Mouse (Mus musculus) stomach, embryonic 14.5 days (tissue): ENCODE measurements at regions not wholly inside any gene's neighbourhood (a gene's known extent, or its start where the extent isn't known, plus 50 kb on each side); places are given as distances from the start of the nearest gene placed in this dataset.

Experiments
- ATAC-seq: fragments of 200-750 bp; cut with Nextera tagmentation; 2 replicates; pipeline ENCODE4 v1.8.0; 2017; ENCODE audit warnings: low read depth, moderate TSS enrichment; ENCODE audit not compliant: insufficient number of reproducible peaks, insufficient read depth, low FRiP score
- H3K27ac ChIP-seq: fragments of 300-500 bp; sonication (generic); 2 replicates; pipeline ENCODE4 v1.5.1; 2014; ENCODE audit warnings: mild to moderate bottlenecking, low read length, moderate library complexity, mixed read lengths
- H3K27me3 ChIP-seq: fragments of 300-500 bp; sonication (generic); 2 replicates; pipeline ENCODE4 v1.6.1; 2014; ENCODE audit warnings: low read length, control low read depth, mixed read lengths; ENCODE audit not compliant: control insufficient read depth, insufficient read depth
- H3K36me3 ChIP-seq: fragments of 300-500 bp; sonication (generic); 2 replicates; pipeline ENCODE4 v1.6.1; 2014; ENCODE audit warnings: mild to moderate bottlenecking, control low read depth, low read length, moderate library complexity, mixed read lengths; ENCODE audit not compliant: control insufficient read depth, insufficient read depth
- H3K4me1 ChIP-seq: fragments of 300-500 bp; sonication (generic); 2 replicates; pipeline ENCODE4 v1.6.1; 2014; ENCODE audit warnings: low read length, control low read depth, mixed read lengths; ENCODE audit not compliant: control insufficient read depth, insufficient read depth
- H3K4me2 ChIP-seq: fragments of 300-500 bp; sonication (generic); replicated peaks from 2 replicates; pipeline ENCODE4 v1.6.1; 2014; ENCODE audit warnings: low read depth, low read length, control low read depth
- H3K4me3 ChIP-seq: fragments of 300-500 bp; sonication (generic); 2 replicates; pipeline ENCODE4 v1.5.1; 2014; ENCODE audit warnings: low read depth, low read length, control low read depth
- H3K9ac ChIP-seq: fragments of 300-500 bp; sonication (generic); replicated peaks from 2 replicates; pipeline ENCODE4 v1.6.1; 2014; ENCODE audit warnings: low read depth, mild to moderate bottlenecking, control low read depth, low read length, moderate library complexity, mixed read lengths
- H3K9me3 ChIP-seq: fragments of 300-500 bp; sonication (generic); 2 replicates; pipeline ENCODE4 v1.6.1; 2016; ENCODE audit warnings: low read depth, low read length, control low read depth; ENCODE audit not compliant: control insufficient read depth
- WGBS: fragments of 180-500 bp; shearing (Covaris S2); extraction: QIAGEN DNeasy Blood & Tissue Kit; methylation state at CpG from one replicate; pipeline ENCODE4 v1.1.7; 2014; 5-methylcytosine and 5-hydroxymethylcytosine counted together

DNA sequence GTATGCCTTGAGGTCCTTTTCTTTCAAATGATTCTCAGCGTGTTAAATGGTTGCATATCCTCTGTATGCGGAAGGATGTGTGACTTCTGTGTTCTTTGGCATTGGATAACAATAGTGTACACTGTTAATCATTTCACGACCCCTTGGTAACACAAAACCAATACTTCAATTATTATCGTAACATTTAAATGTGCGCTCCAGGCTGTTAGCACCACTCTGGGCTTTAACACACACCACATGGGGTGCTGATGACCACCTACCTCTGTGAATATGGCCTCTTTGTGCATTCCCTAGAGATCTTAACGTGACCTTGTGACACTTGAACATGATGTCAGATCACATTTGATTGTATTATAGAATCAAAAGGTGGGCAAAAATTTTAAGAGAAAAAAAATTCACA lies 80.2 kb upstream of the Csnka2ip start:
- 90% methylated on average over 6 of the region's 6 CpGs for WGBS
- Histone ChIP-seq H3K9ac (no peak overlapping the region), H3K27ac (no peak overlapping the region), H3K4me3 (no peak overlapping the region), H3K4me2 (no peak overlapping the region), H3K4me1 (no peaks in the 10 kb centered on the region), H3K27me3 (no peaks in the 10 kb centered on the region), H3K9me3 (no peaks in the 10 kb centered on the region), H3K36me3 (no peaks in the 10 kb centered on the region)
- ATAC-seq = no peak

GRCm38 (mm10) chr16:64681902-64682301 lies 79.7 kb upstream of the Csnka2ip start:
- Histone ChIP-seq H3K9me3 (no peaks in the 10 kb centered on the region), H3K4me1 (no peaks in the 10 kb centered on the region), H3K27ac (no peak overlapping the region), H3K4me3 (no peak overlapping the region), H3K36me3 (no peaks in the 10 kb centered on the region), H3K9ac (no peak overlapping the region), H3K4me2 (no peak overlapping the region), H3K27me3 (no peaks in the 10 kb centered on the region)
- 86% methylated on average over 6 of the region's 6 CpGs for WGBS
- ATAC-seq = no peak

GRCm38 (mm10) chr16:64680843-64681242 lies 78.6 kb upstream of the Csnka2ip start:
- WGBS = 87% methylated on average over 4 of the region's 4 CpGs
- Histone ChIP-seq H3K36me3 (no peaks in the 10 kb centered on the region), H3K4me3 (no peak overlapping the region), H3K9ac (no peak overlapping the region), H3K4me2 (no peak overlapping the region), H3K9me3 (no peaks in the 10 kb centered on the region), H3K4me1 (no peaks in the 10 kb centered on the region; the same call in 1 of the 2 replicates), H3K27ac (no peak overlapping the region), H3K27me3 (no peaks in the 10 kb centered on the region)
- no peak for ATAC-seq

- Histone ChIP-seq H3K36me3 (no peaks in the 10 kb centered on the region), H3K27ac (no peak overlapping the region), H3K4me2 (no peak overlapping the region), H3K9ac (no peak overlapping the region), H3K27me3 (no peaks in the 10 kb centered on the region), H3K4me3 (no peak overlapping the region), H3K9me3 (no peaks in the 10 kb centered on the region), H3K4me1 (no peaks in the 10 kb centered on the region; the same call in 1 of the 2 replicates)
- peak; percentile 58; the same call in 1 of the 2 replicates for ATAC-seq
- 36% methylated on average over 8 of the region's 8 CpGs for WGBS
Observed at GRCm38 (mm10) chr16:64677352-64677751, 75.1 kb upstream of the Csnka2ip start.

GRCm38 (mm10) chr16:64676865-64677264 lies 74.7 kb upstream of the Csnka2ip start:
- H3K27ac ChIP-seq = peak overlapping the region; percentile 49; the same call in 1 of the 2 replicates

DNA sequence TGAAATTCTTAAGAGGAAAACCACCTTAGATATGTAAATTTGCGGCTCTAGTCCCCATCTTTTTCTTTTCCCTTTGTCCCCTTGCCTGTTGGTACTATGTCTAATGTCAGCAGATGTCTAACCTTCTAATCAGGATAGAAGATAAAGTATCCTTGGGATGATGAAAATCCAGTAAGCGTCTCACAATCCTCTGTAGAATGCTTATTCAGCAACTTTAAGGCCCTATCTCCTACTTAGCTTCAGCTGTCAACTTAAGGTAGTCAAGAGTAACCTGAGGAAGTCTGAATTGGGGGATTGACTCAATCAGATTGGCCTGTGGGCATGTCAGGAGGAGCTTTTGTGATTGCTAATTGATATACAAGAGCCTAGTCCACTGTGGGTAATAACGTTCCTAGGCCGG lies 64.7 kb upstream of the Csnka2ip start:
- no peaks in the 10 kb centered on the region for H3K9me3 ChIP-seq
- 97% methylated on average over 4 of the region's 4 CpGs for WGBS
- H3K27me3 ChIP-seq = no peaks in the 10 kb centered on the region
- no peak overlapping the region for H3K4me2 ChIP-seq
- H3K27ac ChIP-seq = no peak overlapping the region
- H3K4me1 ChIP-seq = no peaks in the 10 kb centered on the region
- no peak for ATAC-seq
- H3K9ac ChIP-seq = no peak overlapping the region
- no peak overlapping the region for H3K4me3 ChIP-seq
- H3K36me3 ChIP-seq = no peaks in the 10 kb centered on the region

More at GRCm38 (mm10) chr16:64676865-64677264, 74.7 kb upstream of the Csnka2ip start:
- Histone ChIP-seq H3K9ac (no peak overlapping the region), H3K27me3 (no peaks in the 10 kb centered on the region), H3K4me3 (no peak overlapping the region), H3K4me2 (no peak overlapping the region), H3K4me1 (no peaks in the 10 kb centered on the region; the same call in 1 of the 2 replicates), H3K36me3 (no peaks in the 10 kb centered on the region), H3K9me3 (no peaks in the 10 kb centered on the region)
- peak; percentile 42; the same call in 1 of the 2 replicates for ATAC-seq
- 43% methylated on average over 3 of the region's 3 CpGs for WGBS
